Mouse (Mus musculus) embryonic fibroblast, embryonic 13.5 days (primary cell): ENCODE measurements around the gene Pcgf3.

Experiments
- CTCF ChIP-seq: IDR thresholded peaks from 2 replicates; pipeline ENCODE4 v1.5.1; 2011; ENCODE audit warnings: mild to moderate bottlenecking, control low read depth, low read length, moderate library complexity, borderline replicate concordance; ENCODE audit not compliant: insufficient read depth
- POLR2A ChIP-seq: IDR thresholded peaks from 2 replicates; pipeline ENCODE4 v1.6.1; 2011; ENCODE audit warnings: low read depth, mild to moderate bottlenecking, control low read depth, low read length, moderate library complexity

DNA sequence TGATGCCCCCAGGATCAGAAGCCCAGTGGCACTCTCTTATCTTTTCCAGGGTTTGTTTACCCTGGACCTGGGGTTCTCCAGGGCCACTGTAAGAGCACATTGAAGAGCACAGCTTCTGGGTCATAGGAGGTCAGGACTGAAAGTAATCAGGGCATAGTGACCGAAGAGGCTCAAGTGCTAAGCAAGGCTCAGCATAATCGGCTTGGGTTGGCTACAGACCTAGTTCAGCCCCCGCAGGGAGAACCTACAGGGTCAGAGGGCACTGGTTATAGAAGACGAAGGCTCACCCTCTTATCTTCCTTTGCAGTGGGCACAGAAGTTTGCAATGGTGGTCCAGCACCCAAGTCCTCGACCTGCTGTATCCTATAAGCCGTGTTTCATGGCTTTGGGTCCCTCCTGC is 29.8 kb upstream of the Pcgf3 start:
- TF ChIP-seq CTCF (no peak), POLR2A (no peak)
